Mouse (Mus musculus) left cerebral cortex, adult 18-20 months (tissue): ENCODE results near the gene Lamtor4. TPM values are rescaled to one million over a fixed set of nuclear protein-coding genes. Genes with fewer than 3 reads are reported as not detected.

ENCODE experiments used
- DNase-seq, 2 experiments: peaks; one replicate each; pipeline ENCODE4 v3.0.0; 2021 to 2022; ENCODE audit warnings: low spot score in 2 of 2, mixed read lengths in 1 of 2
- total RNA-seq, 2 experiments: library from RNA; stranded (reverse); gene quantifications; 2 replicates each; pipeline ENCODE4 v1.2.3; 2021

Gene Lamtor4
- total RNA-seq, 2 experiments from 2014 or later, result 50.7 to 56.1 TPM

DNA sequence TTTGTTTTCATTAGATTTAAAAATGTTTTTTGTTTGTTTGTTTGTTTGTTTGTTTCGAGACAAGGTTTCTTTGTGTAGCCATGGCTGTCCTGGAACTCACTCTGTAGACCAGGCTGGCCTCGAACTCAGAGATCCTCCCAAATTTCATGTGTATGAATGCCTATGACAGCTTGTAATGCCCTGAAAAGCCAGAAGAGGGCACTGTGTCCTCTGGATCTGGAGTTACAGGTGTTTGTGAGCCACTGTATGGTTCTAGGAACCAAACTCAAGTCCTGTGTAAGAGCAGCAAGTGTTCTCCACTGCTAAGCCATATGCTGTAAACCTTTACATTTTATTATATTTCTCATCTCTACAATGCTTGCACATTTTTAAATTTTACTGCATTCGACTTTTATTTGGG lies 32.6 kb downstream of the Lamtor4 start:
- no peak for DNase-seq

DNA sequence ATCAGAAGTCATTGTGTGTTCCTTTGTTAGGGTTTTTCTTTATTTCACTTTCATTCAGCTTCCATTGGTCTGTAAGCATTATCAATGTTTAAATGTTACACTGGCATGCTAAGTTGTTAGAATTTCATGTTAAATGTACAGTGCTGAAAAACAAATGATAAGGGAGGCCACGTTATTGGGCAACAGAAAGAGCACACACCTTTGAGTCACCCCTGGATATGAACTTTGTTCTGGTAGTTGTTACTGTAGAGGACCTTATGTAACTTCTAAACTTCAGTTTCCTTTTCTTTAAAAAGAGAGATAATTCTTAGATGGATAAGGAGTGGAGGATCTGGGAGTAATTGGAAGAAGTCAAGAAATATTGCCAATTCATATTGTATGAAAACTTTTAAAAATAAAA lies 36.4 kb downstream of the Lamtor4 start:
- no peak for DNase-seq

DNA sequence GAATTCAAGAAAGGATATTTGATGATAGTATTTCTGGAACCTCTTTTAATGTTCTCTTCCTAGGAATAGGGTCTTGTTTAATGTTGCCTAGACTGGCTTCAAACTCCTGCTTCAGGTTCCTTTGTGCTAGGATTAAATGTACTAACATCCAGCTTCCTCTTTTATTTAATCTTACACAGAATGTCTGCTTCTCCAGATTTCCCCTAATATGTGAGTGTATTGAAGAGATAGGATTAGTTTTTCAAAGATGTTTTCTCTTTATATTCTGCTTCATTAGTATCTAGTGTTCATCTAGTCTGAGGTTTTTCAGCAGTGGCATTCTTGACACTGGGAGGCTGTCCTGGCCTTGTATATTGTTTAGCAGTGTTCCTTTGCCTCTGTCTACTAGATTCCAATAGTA lies 38.9 kb downstream of the Lamtor4 start:
- DNase-seq, result no peak

DNA sequence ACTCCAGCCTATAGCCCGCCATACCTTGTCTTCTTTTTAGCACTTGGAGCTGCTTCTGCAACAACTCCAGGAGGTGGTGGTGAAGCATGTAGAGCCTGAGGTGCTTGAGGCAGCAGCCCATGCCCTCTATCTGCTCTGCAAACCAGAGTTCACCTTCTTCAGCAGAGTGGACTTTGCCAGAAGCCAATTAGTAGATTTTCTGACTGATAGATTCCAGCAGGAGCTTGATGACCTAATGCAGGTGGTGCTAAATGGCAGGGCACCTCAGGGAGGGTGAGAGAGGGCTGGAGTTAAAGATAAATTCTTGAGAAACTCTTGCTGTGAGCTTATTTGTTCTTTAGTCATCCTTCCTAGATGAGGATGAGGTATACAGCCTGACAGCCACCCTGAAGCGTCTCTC lies 44.3 kb downstream of the Lamtor4 start:
- no peak for DNase-seq

Other genes starting within 250 kb of the Lamtor4 start
- gene Smok3a, start 234.2 kb upstream of the Lamtor4 start, total RNA-seq, result not detected
- not detected for gene Smok3b, start 234.1 kb upstream of the Lamtor4 start, total RNA-seq
- not detected for gene Smok3c, start 202.3 kb upstream of the Lamtor4 start, total RNA-seq
- 10 to 100 TPM; 40.5 to 42.3 TPM for gene Zkscan1, start 170.4 kb upstream of the Lamtor4 start, total RNA-seq
- gene Zscan21, start 138.6 kb upstream of the Lamtor4 start, total RNA-seq, result 10 to 100 TPM; 17.2 to 17.4 TPM
- 10 to 100 TPM; 11.2 to 12.6 TPM for gene Zfp113, start 99.7 kb upstream of the Lamtor4 start, total RNA-seq
- gene Cops6, start 94.4 kb upstream of the Lamtor4 start, total RNA-seq, result 100 to 1,000 TPM; 142 to 146 TPM
- 10 to 100 TPM; 19.9 to 22.1 TPM for gene Ap4m1, start 83.5 kb upstream of the Lamtor4 start, total RNA-seq
- 10 to 100 TPM; 14.0 to 15.7 TPM for gene Mcm7, start 83.1 kb upstream of the Lamtor4 start, total RNA-seq
- 10 to 100 TPM; 42.4 to 43.2 TPM for gene Taf6, start 68.0 kb upstream of the Lamtor4 start, total RNA-seq
- 10 to 100 TPM; 13.0 to 16.3 TPM for gene Cnpy4, start 68.0 kb upstream of the Lamtor4 start, total RNA-seq
- gene Mblac1, start 61.2 kb upstream of the Lamtor4 start, total RNA-seq, result 1 to 10 TPM; 8.6 TPM
- gene Nxpe5, start 29.6 kb upstream of the Lamtor4 start, total RNA-seq, result under 1 TPM; 0.23 to 0.26 TPM
- 10 to 100 TPM; 61.4 to 71.1 TPM for gene BC037034, start 8.6 kb downstream of the Lamtor4 start, total RNA-seq
- gene Gal3st4, start 17.4 kb downstream of the Lamtor4 start, total RNA-seq, result 1 to 10 TPM; 2.5 to 3.5 TPM
- gene Gm43720, start 24.5 kb downstream of the Lamtor4 start, total RNA-seq, result not detected
- gene Gpc2, start 24.5 kb downstream of the Lamtor4 start, total RNA-seq, result 1 to 10 TPM in 1 of 2 experiments, under 1 TPM in 1; 0.95 to 1.2 TPM
- gene Stag3, start 24.8 kb downstream of the Lamtor4 start, total RNA-seq, result 1 to 10 TPM in 1 of 2 experiments, under 1 TPM in 1; 0.37 to 1.3 TPM
- under 1 TPM in 1 of 2 experiments, not detected in 1; 0.42 TPM for gene Pvrig, start 86.5 kb downstream of the Lamtor4 start, total RNA-seq
- gene Zfp157, start 186.0 kb downstream of the Lamtor4 start, total RNA-seq, result 10 to 100 TPM; 21.2 to 22.1 TPM